ENCODE assay signal across 8 mouse cellular contexts in genomic region chr11:83302526-83303251, GRCm38 (mm10). TPM values are rescaled to one million over a fixed set of nuclear protein-coding genes. Genes with fewer than 3 reads are reported as not detected.
DNase-seq lines count a peak whose midpoint lies in the region; ATAC-seq and TF ChIP-seq lines count a peak whose summit lies in the region.

Pex12 (minus strand) TSS chr11:83302586.

- H3K9ac ChIP-seq in embryonic facial prominence, embryonic 13.5 days, result peak within 1 kb of the TSS; percentile 93
- peak within 1 kb of the TSS; percentile 87 for H3K9ac ChIP-seq in limb, embryonic 12.5 days (replicated peaks)
- peak within 1 kb of the TSS; percentile 71 for H3K9ac ChIP-seq in midbrain, embryonic 15.5 days

- peak; percentile 60; the same call in 1 of the 2 replicates for ATAC-seq in embryonic facial prominence, embryonic 13.5 days (ENCODE audit: insufficient number of reproducible peaks, insufficient read depth, low FRiP score, low TSS enrichment, low read depth)
- ATAC-seq in limb, embryonic 12.5 days (ENCODE audit: insufficient number of reproducible peaks, insufficient read depth, low FRiP score, low TSS enrichment, low read depth), result peak; percentile 58; the same call in 1 of the 2 replicates
- peak; percentile 86 for ATAC-seq in midbrain, embryonic 15.5 days (replicated peaks)

- no peaks in the 10 kb centered on the region for H3K27me3 ChIP-seq in embryonic facial prominence, embryonic 13.5 days
- no peaks in the 10 kb centered on the region for H3K27me3 ChIP-seq in kidney, adult 2 months (replicated peaks; ENCODE audit: control insufficient read depth, insufficient read depth, low read length)
- no peaks in the 10 kb centered on the region for H3K27me3 ChIP-seq in limb, embryonic 12.5 days
- H3K27me3 ChIP-seq in midbrain, embryonic 15.5 days (replicated peaks), result no peaks in the 10 kb centered on the region
- no peaks in the 10 kb centered on the region for H3K27me3 ChIP-seq in spleen, adult 2 months (ENCODE audit: control insufficient read depth, insufficient read depth, low read length)

- DNase-seq in 3134 (ENCODE audit: extremely low read depth, insufficient read length, low spot score), result peak; percentile 92
- peak; percentile 94 to 95 for DNase-seq in adrenal gland, postnatal 36 days
- DNase-seq in heart, adult 18-20 months, result peak; percentile 95 to 98
- peak; percentile 97 for DNase-seq in kidney, adult 2 months
- DNase-seq in spleen, adult 2 months (ENCODE audit: low read depth in 1 of 2, low spot score in 2 of 2), result peak; percentile 92 to 96

- under 1% methylated on average over 51 of the region's 51 CpGs for WGBS in embryonic facial prominence, embryonic 13.5 days
- under 1% methylated on average over 51 of the region's 51 CpGs for WGBS in kidney, adult 2 months
- WGBS in limb, embryonic 12.5 days, result under 1% methylated on average over 51 of the region's 51 CpGs
- WGBS in midbrain, embryonic 15.5 days, result under 1% methylated on average over 51 of the region's 51 CpGs
- WGBS in spleen, adult 2 months, result under 1% methylated on average over 51 of the region's 51 CpGs

- peak within 1 kb of the TSS; percentile 91 for H3K4me3 ChIP-seq in embryonic facial prominence, embryonic 13.5 days
- peak within 1 kb of the TSS; percentile 100 for H3K4me3 ChIP-seq in kidney, adult 2 months (ENCODE audit: insufficient read depth, low read depth, low read length)
- H3K4me3 ChIP-seq in limb, embryonic 12.5 days (replicated peaks), result peak within 1 kb of the TSS; percentile 84
- peak within 1 kb of the TSS; percentile 82 for H3K4me3 ChIP-seq in midbrain, embryonic 15.5 days
- H3K4me3 ChIP-seq in spleen, adult 2 months (ENCODE audit: extremely low read depth, insufficient read depth, insufficient read length), result peak within 1 kb of the TSS; percentile 73

- no peaks in the 10 kb centered on the region for H3K9me3 ChIP-seq in embryonic facial prominence, embryonic 13.5 days
- H3K9me3 ChIP-seq in limb, embryonic 12.5 days, result no peaks in the 10 kb centered on the region
- H3K9me3 ChIP-seq in midbrain, embryonic 15.5 days, result no peaks in the 10 kb centered on the region

- no peak for TF ChIP-seq CTCF in kidney, adult 2 months (conservative IDR thresholded peaks at IDR 0.05; ENCODE audit: insufficient read depth, insufficient read length, low read depth, low read length)
- no peak for TF ChIP-seq CTCF in spleen, adult 2 months (IDR thresholded peaks at IDR 0.05; ENCODE audit: extremely low read depth, insufficient read depth, insufficient read length, insufficient replicate concordance)

- H3K4me1 ChIP-seq in embryonic facial prominence, embryonic 13.5 days, result peaks cover 32% of the 10 kb centered on the region
- peaks cover 8% of the 10 kb centered on the region for H3K4me1 ChIP-seq in kidney, adult 2 months (ENCODE audit: control insufficient read depth, insufficient read depth, low read length)
- peaks cover 26% of the 10 kb centered on the region for H3K4me1 ChIP-seq in limb, embryonic 12.5 days (replicated peaks)
- peaks cover 48% of the 10 kb centered on the region for H3K4me1 ChIP-seq in midbrain, embryonic 15.5 days
- peaks cover 3% of the 10 kb centered on the region; the same call in 1 of the 2 replicates for H3K4me1 ChIP-seq in spleen, adult 2 months (ENCODE audit: control insufficient read depth, insufficient read depth, insufficient read length)

- TF ChIP-seq POLR2A in kidney, adult 2 months (IDR thresholded peaks at IDR 0.05; ENCODE audit: low read depth, low read length), result no peak
- TF ChIP-seq POLR2A in spleen, adult 2 months (IDR thresholded peaks at IDR 0.05; ENCODE audit: low read depth, low read length), result peak; percentile 6

- no peaks in the 10 kb centered on the region for H3K36me3 ChIP-seq in embryonic facial prominence, embryonic 13.5 days
- no peaks in the 10 kb centered on the region for H3K36me3 ChIP-seq in kidney, adult 2 months (ENCODE audit: control insufficient read depth, insufficient read depth, low read length)
- no peaks in the 10 kb centered on the region for H3K36me3 ChIP-seq in limb, embryonic 12.5 days
- no peaks in the 10 kb centered on the region for H3K36me3 ChIP-seq in midbrain, embryonic 15.5 days (replicated peaks)
- no peaks in the 10 kb centered on the region for H3K36me3 ChIP-seq in spleen, adult 2 months (ENCODE audit: control insufficient read depth, insufficient read depth, low read length)

- peak within 1 kb of the TSS; percentile 94 for H3K27ac ChIP-seq in embryonic facial prominence, embryonic 13.5 days
- peak within 1 kb of the TSS; percentile 95 for H3K27ac ChIP-seq in kidney, adult 2 months (ENCODE audit: insufficient read depth, low read depth, low read length)
- H3K27ac ChIP-seq in limb, embryonic 12.5 days, result peak within 1 kb of the TSS; percentile 94
- H3K27ac ChIP-seq in midbrain, embryonic 15.5 days, result peak within 1 kb of the TSS; percentile 95
- peak within 1 kb of the TSS; percentile 83 for H3K27ac ChIP-seq in spleen, adult 2 months (ENCODE audit: insufficient read depth, low read length)

- peak within 1 kb of the TSS; percentile 75 for H3K4me2 ChIP-seq in embryonic facial prominence, embryonic 13.5 days
- H3K4me2 ChIP-seq in limb, embryonic 12.5 days, result peak within 1 kb of the TSS; percentile 66
- H3K4me2 ChIP-seq in midbrain, embryonic 15.5 days, result peak within 1 kb of the TSS; percentile 75

RNA-seq across cellular contexts. Expression of gene Pex12, which starts in this region (rescaled TPM):
- 10 to 100 TPM; 14.8 to 18.3 TPM for total RNA-seq in adrenal gland, postnatal 36 days (2021)
- 14.9 and 15.4 TPM in 2 replicates for polyA plus RNA-seq in embryonic facial prominence, embryonic 13.5 days (2015; fragmentation: Nextera tagmentation; extraction: Ambion mirVana)
- total RNA-seq in heart, adult 18-20 months (2021), result 10 to 100 TPM in 1 of 2 experiments, 1 to 10 TPM in 1; 7.0 to 14.9 TPM
- 11.4 and 11.8 TPM in 2 replicates for polyA plus RNA-seq in kidney, adult 2 months (2012; rRNA removed)
- 11.8 and 13.7 TPM in 2 replicates for polyA plus RNA-seq in limb, embryonic 12.5 days (2016; fragmentation: Nextera tagmentation; extraction: Ambion mirVana)
- polyA plus RNA-seq in midbrain, embryonic 15.5 days (2015; fragmentation: Nextera tagmentation; extraction: Ambion mirVana), result 18.4 and 18.6 TPM in 2 replicates
- polyA plus RNA-seq in spleen, adult 2 months (2012; rRNA removed), result 4.8 and 5.5 TPM in 2 replicates

Comparison
In these comparisons a context has a peak if more than half of its experiments do, and no peak if none do; other contexts are left out.
1. Peak in every context shown above with its lines: DNase-seq, ATAC-seq, H3K4me3 ChIP-seq and H3K27ac ChIP-seq.